Mouse (Mus musculus): ENCODE data around the gene Cenpj. TPM values are rescaled to one million over a fixed set of nuclear protein-coding genes. Genes with fewer than 3 reads are reported as not detected.
A peak's percentile ranks its signal among the peaks of the same experiment; 100 is the strongest.

Gene Cenpj
- polyA plus RNA-seq, 1 experiment from 2014 or later, result 20.9 TPM

DNA sequence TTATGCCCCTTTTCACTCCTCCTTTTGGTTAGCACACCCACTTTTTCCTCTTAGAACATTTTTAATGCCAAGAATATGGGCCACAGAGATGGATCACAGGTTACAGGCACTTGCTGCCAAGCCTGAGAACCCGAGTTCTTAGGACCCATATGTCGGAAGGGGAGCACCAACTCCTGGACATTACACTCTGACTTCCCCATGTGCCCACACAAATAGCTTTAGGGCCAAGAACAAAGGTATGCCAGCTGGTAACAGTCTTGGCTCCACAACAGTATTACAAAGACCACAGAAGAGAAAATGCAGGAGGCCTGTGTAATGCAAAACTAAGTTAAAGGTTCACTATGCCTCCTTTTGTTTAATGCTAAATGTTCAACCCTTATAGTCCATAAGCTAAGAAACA is 44.4 kb downstream of the Cenpj start:
- Histone ChIP-seq H3K36me3 (replicated peaks) (peaks cover 78% of the 10 kb centered on the region), H3K27ac (replicated peaks) (no peak overlapping the region), H3K4me3 (no peak overlapping the region), H3K9me3 (no peaks in the 10 kb centered on the region), H3K4me1 (no peaks in the 10 kb centered on the region), H3K27me3 (replicated peaks; ENCODE audit: low read depth, poor library complexity, severe bottlenecking) (no peaks in the 10 kb centered on the region)
- DNase-seq (ENCODE audit: low spot score), result no peak
- 93% methylated on average over 2 of the region's 2 CpGs for WGBS

DNA sequence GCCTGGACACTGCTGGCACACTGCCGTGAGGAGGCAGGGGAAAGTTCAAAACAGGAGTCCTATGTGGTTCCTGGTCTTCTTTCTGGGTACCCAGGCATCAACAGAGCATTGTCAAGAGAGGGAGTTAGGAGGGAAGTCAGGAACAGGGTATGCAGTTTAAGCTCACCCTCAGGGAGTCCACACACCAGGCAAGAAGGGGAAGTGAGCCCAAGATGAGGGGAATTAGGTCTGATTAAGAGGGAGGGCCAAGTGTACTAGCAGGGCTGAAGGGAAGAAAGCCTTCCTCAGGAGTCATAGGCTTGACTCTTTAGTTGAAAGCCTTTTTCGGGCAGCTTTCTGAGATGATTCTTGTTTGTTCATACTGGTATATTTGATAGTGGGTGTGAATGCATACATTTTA is 60.5 kb downstream of the Cenpj start:
- DNase-seq (ENCODE audit: low spot score), result no peak
- Histone ChIP-seq H3K27ac (replicated peaks) (no peak overlapping the region), H3K27me3 (replicated peaks; ENCODE audit: low read depth, poor library complexity, severe bottlenecking) (no peaks in the 10 kb centered on the region), H3K36me3 (replicated peaks) (no peaks in the 10 kb centered on the region), H3K4me3 (no peak overlapping the region), H3K9me3 (no peaks in the 10 kb centered on the region), H3K4me1 (no peaks in the 10 kb centered on the region)
- WGBS, result 78% methylated on average over 2 of the region's 2 CpGs

DNA sequence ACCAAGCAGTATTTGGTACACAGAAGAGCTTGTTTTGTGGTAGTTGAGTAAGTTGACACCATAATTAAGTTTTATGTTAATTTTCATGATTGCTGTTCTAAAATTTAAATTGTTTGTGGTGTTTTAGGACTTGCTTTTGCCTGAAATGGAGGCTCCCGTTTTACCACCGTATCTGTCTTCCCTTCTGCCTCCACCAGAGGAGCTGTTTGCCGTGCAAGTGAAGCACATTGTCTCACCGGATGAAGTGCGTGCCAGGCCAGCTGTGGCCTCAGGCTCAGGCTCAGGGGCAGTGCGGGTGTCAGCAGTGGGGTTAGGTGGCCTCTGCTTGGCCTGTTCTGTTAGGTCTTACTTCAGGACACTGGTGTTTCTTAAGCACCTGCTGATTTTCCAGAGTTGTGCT is 63.1 kb downstream of the Cenpj start:
- H3K36me3 ChIP-seq (replicated peaks), result no peaks in the 10 kb centered on the region
- no peak overlapping the region for H3K4me3 ChIP-seq
- H3K9me3 ChIP-seq, result no peaks in the 10 kb centered on the region
- no peak overlapping the region for H3K27ac ChIP-seq (replicated peaks)
- 25% methylated on average over 6 of the region's 6 CpGs for WGBS
- no peaks in the 10 kb centered on the region for H3K4me1 ChIP-seq
- peak; percentile 68 for DNase-seq (ENCODE audit: low spot score)
- no peaks in the 10 kb centered on the region for H3K27me3 ChIP-seq (replicated peaks; ENCODE audit: low read depth, poor library complexity, severe bottlenecking)

DNA sequence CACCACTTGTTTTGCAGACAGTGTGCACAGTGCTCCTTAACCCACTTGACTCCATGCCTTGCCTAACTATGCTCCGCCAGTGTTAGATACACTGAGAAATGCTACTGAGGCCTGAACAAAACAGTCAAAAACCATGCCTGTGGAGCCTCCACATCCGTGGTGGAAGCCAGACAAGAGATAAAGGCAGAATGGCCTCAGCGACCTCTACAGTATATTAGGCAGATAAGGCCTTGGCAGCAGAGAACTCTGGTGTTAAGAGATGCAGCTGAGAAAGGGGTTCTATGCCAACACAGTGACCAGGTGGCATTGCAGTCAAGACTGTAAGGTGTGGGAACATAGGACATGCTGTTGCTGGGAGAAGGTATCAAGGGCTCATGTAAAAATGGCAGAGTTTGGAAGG is 68.5 kb downstream of the Cenpj start:
- Histone ChIP-seq H3K4me3 (no peak overlapping the region), H3K9me3 (no peaks in the 10 kb centered on the region), H3K27me3 (replicated peaks; ENCODE audit: low read depth, poor library complexity, severe bottlenecking) (no peaks in the 10 kb centered on the region), H3K4me1 (no peaks in the 10 kb centered on the region), H3K27ac (replicated peaks) (no peak overlapping the region), H3K36me3 (replicated peaks) (no peaks in the 10 kb centered on the region)
- DNase-seq (ENCODE audit: low spot score), result no peak
- 77% methylated on average over 3 of the region's 3 CpGs for WGBS

DNA sequence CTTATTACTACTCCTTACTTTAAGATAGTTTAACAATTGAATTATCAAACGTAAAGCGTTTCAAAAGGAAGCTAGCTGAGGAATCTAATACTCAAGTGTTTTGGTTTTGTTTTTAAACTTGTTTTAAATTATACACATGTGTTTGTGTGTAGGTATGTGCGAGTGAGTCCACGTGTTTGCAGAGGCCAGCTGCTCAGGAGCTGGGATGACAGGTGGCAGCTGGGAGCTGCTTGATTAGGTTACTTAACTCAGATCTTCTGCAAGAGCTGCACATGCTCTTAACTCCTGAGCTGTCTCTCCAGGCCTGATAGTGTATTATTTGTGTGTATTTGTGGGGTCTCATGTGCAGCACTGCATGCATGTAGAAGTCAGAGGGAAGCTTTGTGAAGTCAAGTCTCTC is 72.8 kb downstream of the Cenpj start:
- DNase-seq (ENCODE audit: low spot score), result no peak
- Histone ChIP-seq H3K36me3 (replicated peaks) (no peaks in the 10 kb centered on the region), H3K4me3 (no peak overlapping the region), H3K9me3 (no peaks in the 10 kb centered on the region), H3K27me3 (replicated peaks; ENCODE audit: low read depth, poor library complexity, severe bottlenecking) (no peaks in the 10 kb centered on the region), H3K27ac (replicated peaks) (no peak overlapping the region), H3K4me1 (no peaks in the 10 kb centered on the region)
- 69% methylated on average over 4 of the region's 4 CpGs for WGBS

DNA sequence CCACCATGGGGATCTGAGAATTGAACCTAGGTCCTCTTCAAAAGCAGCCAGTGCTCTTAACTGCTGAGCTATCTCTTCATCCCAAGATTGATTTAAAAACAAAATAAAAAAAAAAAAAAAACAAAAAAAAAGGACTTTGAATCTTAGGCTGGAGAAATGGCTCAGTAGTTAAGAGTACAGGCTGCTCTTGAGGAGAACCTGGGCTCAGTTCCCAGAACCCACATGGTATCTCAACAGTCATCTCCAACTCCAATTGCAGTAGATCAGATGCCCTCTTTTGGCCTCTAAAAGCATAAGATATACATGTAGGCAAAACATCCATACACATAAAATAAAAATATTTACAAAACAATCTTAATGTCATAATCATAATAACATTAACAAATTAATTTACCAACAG is 85.4 kb downstream of the Cenpj start:
- Histone ChIP-seq H3K4me1 (no peaks in the 10 kb centered on the region), H3K9me3 (no peaks in the 10 kb centered on the region), H3K27ac (replicated peaks) (no peak overlapping the region), H3K27me3 (replicated peaks; ENCODE audit: low read depth, poor library complexity, severe bottlenecking) (no peaks in the 10 kb centered on the region), H3K36me3 (replicated peaks) (no peaks in the 10 kb centered on the region), H3K4me3 (no peak overlapping the region)
- DNase-seq (ENCODE audit: low spot score), result no peak

Other genes with a start within 250 kb of the Cenpj start
- 0.05 TPM in 1 of 2 replicates, not detected in the other for gene Atp12a, start 210.4 kb downstream of the Cenpj start, polyA plus RNA-seq (2016; fragmentation: Nextera tagmentation; extraction: Ambion mirVana)
- 2.2 and 2.7 TPM in 2 replicates for gene Rnf17, start 172.8 kb downstream of the Cenpj start, polyA plus RNA-seq (2016; fragmentation: Nextera tagmentation; extraction: Ambion mirVana)
- 2.0 and 2.2 TPM in 2 replicates for gene Parp4, start 194 bp upstream of the Cenpj start, polyA plus RNA-seq (2016; fragmentation: Nextera tagmentation; extraction: Ambion mirVana)
- 33.0 and 38.4 TPM in 2 replicates for gene Mphosph8, start 92.8 kb upstream of the Cenpj start, polyA plus RNA-seq (2016; fragmentation: Nextera tagmentation; extraction: Ambion mirVana)
- gene Pspc1, start 202.9 kb upstream of the Cenpj start, polyA plus RNA-seq (2016; fragmentation: Nextera tagmentation; extraction: Ambion mirVana), result 41.3 and 44.7 TPM in 2 replicates
- 22.2 and 26.5 TPM in 2 replicates for gene Zmym5, start 236.3 kb upstream of the Cenpj start, polyA plus RNA-seq (2016; fragmentation: Nextera tagmentation; extraction: Ambion mirVana)